10 mouse cellular contexts compared by ENCODE assay signal in the genomic region with DNA sequence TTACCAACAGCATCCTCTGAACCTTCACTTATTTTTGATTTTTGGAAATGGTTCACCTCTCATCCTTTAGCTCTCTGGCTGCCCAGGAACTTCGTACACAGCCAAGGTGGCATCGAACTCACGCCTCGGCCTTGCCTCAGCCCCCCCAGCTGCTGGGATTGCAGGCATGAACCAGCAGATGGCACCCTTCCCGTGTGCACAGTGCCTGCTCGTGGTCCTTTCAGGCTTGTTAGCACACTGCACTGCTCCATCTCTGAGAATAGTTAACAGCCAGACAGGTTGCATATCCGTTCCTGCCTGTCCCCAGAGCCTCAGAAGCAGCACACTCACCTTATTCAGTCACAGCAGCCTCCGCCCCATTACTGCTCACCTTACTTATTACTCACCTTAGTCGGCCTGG. TPM values are rescaled to one million over a fixed set of nuclear protein-coding genes. Genes with fewer than 3 reads are reported as not detected.
DNase-seq lines count a peak whose midpoint lies in the region; ATAC-seq lines count a peak whose summit lies in the region.
"Had no signal": no experiment of that assay in that cellular context is flagged by ENCODE, and none has a peak within 500 bp of the region (broad histone marks: within the 10 kb centered on the region; RNA-seq: fewer than 3 reads in every experiment).

No protein-coding gene starts in this region.

- H3K27ac ChIP-seq in forebrain, embryonic 16.5 days (ENCODE audit: low read length): no peak overlapping the region
- no peak overlapping the region for H3K27ac ChIP-seq in forebrain, embryonic 10.5 days
- H3K27ac ChIP-seq in neural tube, embryonic 15.5 days (replicated peaks): no peak overlapping the region

- no peaks in the 10 kb centered on the region for H3K4me1 ChIP-seq in forebrain, embryonic 16.5 days (replicated peaks; ENCODE audit: control insufficient read depth, insufficient read depth, low read length)
- H3K4me1 ChIP-seq in forebrain, embryonic 10.5 days: peaks cover 9% of the 10 kb centered on the region; the same call in 1 of the 2 replicates
- H3K4me1 ChIP-seq in neural tube, embryonic 15.5 days: no peaks in the 10 kb centered on the region

- DNase-seq in forebrain, embryonic 10.5 days (ENCODE audit: extremely low spot score, low spot score): no peak
- DNase-seq in neural tube, embryonic 10.5 days (ENCODE audit: extremely low spot score, low spot score): peak; percentile 18
- DNase-seq in embryo, embryonic 10.5 days (ENCODE audit: low spot score): peak; percentile 62
- peak; percentile 46 for DNase-seq in retina, postnatal 1 day
- no peak for DNase-seq in frontal cortex, adult 2 months (ENCODE audit: extremely low spot score in 1 of 2, low spot score in 1 of 2)
- no peak for DNase-seq in heart, postnatal 25 days (ENCODE audit: low spot score)
- DNase-seq: kidney, adult 9 months; lung, postnatal 10 days had no signal

- intact Hi-C loops in heart, postnatal 25 days (cut with DNase I): no loop called here

- H3K9ac ChIP-seq in forebrain, embryonic 16.5 days (replicated peaks; ENCODE audit: low read depth, low read length): no peak overlapping the region
- H3K9ac ChIP-seq in neural tube, embryonic 15.5 days (replicated peaks): no peak overlapping the region

- no peak overlapping the region for H3K4me2 ChIP-seq in forebrain, embryonic 16.5 days (ENCODE audit: low read length)
- H3K4me2 ChIP-seq in neural tube, embryonic 15.5 days: no peak overlapping the region

- H3K4me3 ChIP-seq in forebrain, embryonic 16.5 days (replicated peaks; ENCODE audit: low read length): no peak overlapping the region
- H3K4me3 ChIP-seq in forebrain, embryonic 10.5 days: no peak overlapping the region
- H3K4me3 ChIP-seq in neural tube, embryonic 15.5 days (replicated peaks): no peak overlapping the region

- H3K9me3 ChIP-seq in forebrain, embryonic 16.5 days (ENCODE audit: control insufficient read depth, low read length): no peaks in the 10 kb centered on the region
- peaks cover 11% of the 10 kb centered on the region for H3K9me3 ChIP-seq in forebrain, embryonic 10.5 days
- no peaks in the 10 kb centered on the region for H3K9me3 ChIP-seq in neural tube, embryonic 15.5 days (replicated peaks)

- H3K36me3 ChIP-seq in forebrain, embryonic 16.5 days (ENCODE audit: control insufficient read depth, insufficient read depth): peaks cover 6% of the 10 kb centered on the region; the same call in 1 of the 2 replicates
- peaks cover 99% of the 10 kb centered on the region for H3K36me3 ChIP-seq in forebrain, embryonic 10.5 days (replicated peaks)
- H3K36me3 ChIP-seq in neural tube, embryonic 15.5 days: peaks cover 65% of the 10 kb centered on the region

- no peaks in the 10 kb centered on the region for H3K27me3 ChIP-seq in forebrain, embryonic 16.5 days (replicated peaks; ENCODE audit: control insufficient read depth, insufficient read depth, low read length)
- no peaks in the 10 kb centered on the region for H3K27me3 ChIP-seq in forebrain, embryonic 10.5 days (ENCODE audit: poor library complexity, severe bottlenecking)
- no peaks in the 10 kb centered on the region for H3K27me3 ChIP-seq in neural tube, embryonic 15.5 days (replicated peaks)

- 0 out of 2 replicates have a peak, but pooled peaks have one; percentile 55 for ATAC-seq in forebrain, embryonic 16.5 days
- ATAC-seq in neural tube, embryonic 15.5 days (ENCODE audit: low FRiP score): no peak

- WGBS in forebrain, embryonic 16.5 days: 62% methylated on average over 9 of the region's 9 CpGs
- 69% methylated on average over 9 of the region's 9 CpGs for WGBS in forebrain, embryonic 10.5 days
- WGBS in neural tube, embryonic 15.5 days: 65% methylated on average over 9 of the region's 9 CpGs

RNA-seq across cellular contexts. Expression of a gene that starts 20.2 kb away (rescaled TPM):
- 82.6 and 83.8 TPM in 2 replicates for polyA plus RNA-seq in forebrain, embryonic 16.5 days (2015; fragmentation: Nextera tagmentation; extraction: Ambion mirVana)
- polyA plus RNA-seq in forebrain, embryonic 10.5 days (2016; fragmentation: Nextera tagmentation; extraction: Ambion mirVana): 74.9 and 77.6 TPM in 2 replicates
- polyA plus RNA-seq in neural tube, embryonic 15.5 days (2015; fragmentation: Nextera tagmentation; extraction: Ambion mirVana): 78.2 and 87.0 TPM in 2 replicates
- 67.3 and 73.3 TPM in 2 replicates for polyA plus RNA-seq in frontal cortex, adult 2 months (2012; rRNA removed)
- total RNA-seq in heart, postnatal 25 days (2021): 1 to 10 TPM; 8.2 to 8.7 TPM

RNA-seq across cellular contexts. Expression of a gene that starts 34.0 kb away (rescaled TPM):
- polyA plus RNA-seq in forebrain, embryonic 16.5 days (2015; fragmentation: Nextera tagmentation; extraction: Ambion mirVana): 6.6 and 7.0 TPM in 2 replicates
- polyA plus RNA-seq in forebrain, embryonic 10.5 days (2016; fragmentation: Nextera tagmentation; extraction: Ambion mirVana): 7.3 and 8.2 TPM in 2 replicates
- 4.2 and 4.8 TPM in 2 replicates for polyA plus RNA-seq in neural tube, embryonic 15.5 days (2015; fragmentation: Nextera tagmentation; extraction: Ambion mirVana)
- polyA plus RNA-seq in frontal cortex, adult 2 months (2012; rRNA removed): 59.0 and 63.9 TPM in 2 replicates
- total RNA-seq in heart, postnatal 25 days (2021): 1 to 10 TPM; 1.3 to 1.6 TPM

Comparison
In these comparisons a context has a peak if more than half of its experiments do, and no peak if none do; other contexts are left out.
1. DNase-seq: peak in neural tube, embryonic 10.5 days (single experiment), embryo, embryonic 10.5 days (single experiment) and retina, postnatal 1 day (single experiment); none in forebrain, embryonic 10.5 days (single experiment), frontal cortex, adult 2 months (0 of 2) and heart, postnatal 25 days (single experiment).